Mouse (Mus musculus) G1E (cell line): ENCODE measurements around the gene Mb21d2.

Experiments used
- CTCF ChIP-seq: IDR thresholded peaks from 2 replicates; pipeline ENCODE4 v1.5.1; 2012; ENCODE audit warnings: low read depth, low read length, inconsistent platforms, mixed read lengths
- GATA1 ChIP-seq: IDR thresholded peaks from 2 replicates; pipeline ENCODE4 v1.6.1; 2012; ENCODE audit warnings: borderline replicate concordance, low read length, inconsistent platforms, mixed read lengths
- GATA2 ChIP-seq: IDR thresholded peaks from 2 replicates; pipeline ENCODE4 v1.6.1; 2012; ENCODE audit warnings: low read depth, low read length, inconsistent platforms, borderline replicate concordance
- POLR2AphosphoS5 ChIP-seq: IDR thresholded peaks from 2 replicates; pipeline ENCODE4 v1.6.1; 2012; ENCODE audit warnings: low read depth, low read length, inconsistent platforms; ENCODE audit not compliant: insufficient replicate concordance
- TAL1 ChIP-seq: conservative IDR thresholded peaks from 2 replicates; pipeline ENCODE4 v1.6.1; 2012; ENCODE audit warnings: low read depth, low read length, inconsistent platforms, mixed read lengths

DNA sequence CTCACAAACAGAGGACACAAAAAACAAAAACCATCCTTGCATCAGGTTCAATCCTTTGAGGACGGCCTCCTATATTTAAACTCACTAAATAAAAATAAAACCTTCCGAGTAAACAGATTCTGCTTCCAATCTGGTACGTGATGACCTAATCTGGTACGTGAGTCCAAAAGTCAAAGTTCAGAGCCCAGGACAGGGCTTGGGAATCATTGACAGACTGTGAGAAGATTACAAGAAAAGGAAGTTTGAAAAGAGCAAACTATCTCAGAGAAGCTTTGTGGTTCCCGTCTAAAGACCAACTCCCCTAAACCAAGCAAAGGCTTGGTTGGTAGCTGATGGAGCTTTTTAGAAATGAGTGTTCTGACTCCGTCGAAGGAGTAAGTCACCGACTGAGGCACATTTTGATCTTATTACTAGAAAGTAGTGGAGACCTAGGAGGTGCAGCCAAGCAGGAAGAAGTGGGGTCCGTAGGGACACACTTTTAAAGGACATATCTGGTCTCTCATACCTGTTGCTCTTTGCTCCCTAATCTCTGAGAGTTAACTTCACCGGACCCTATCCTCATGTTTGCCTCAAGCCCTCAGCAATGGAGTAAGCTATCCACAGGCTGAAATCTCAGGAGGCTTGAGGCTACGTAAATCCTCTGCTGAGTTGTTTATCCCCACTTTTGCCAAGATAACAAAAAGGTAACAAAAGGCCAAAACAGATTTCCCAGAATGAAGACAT lies 23.7 kb downstream of the Mb21d2 start:
- TF ChIP-seq TAL1 = no peak
- TF ChIP-seq CTCF = no peak
- TF ChIP-seq GATA1 = no peak
- no peak for TF ChIP-seq POLR2AphosphoS5
- TF ChIP-seq GATA2 = no peak
